In the genomic region with DNA sequence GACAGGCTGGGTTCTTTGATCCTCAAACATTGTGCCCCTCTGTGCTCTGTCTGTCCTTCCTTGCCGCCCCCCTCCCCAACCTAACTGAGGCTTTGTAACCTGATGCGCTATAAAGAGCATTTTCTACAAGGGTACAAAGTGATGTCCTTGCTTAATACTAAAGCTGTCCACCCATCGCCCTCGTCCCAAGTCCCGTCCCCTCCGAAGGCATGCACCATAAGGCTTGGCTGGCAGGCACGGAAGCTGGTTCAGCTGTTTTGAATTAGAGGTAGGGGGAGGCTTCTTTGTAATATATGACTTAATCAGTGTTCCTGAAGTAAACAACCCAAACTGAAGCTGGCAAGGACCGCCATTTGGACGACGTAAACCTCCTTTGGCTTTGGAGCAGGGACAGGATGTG, we compare ENCODE assay signal across 16 mouse cellular contexts.
"Had no signal": no experiment of that assay in that cellular context is flagged by ENCODE, and none has a peak within 500 bp of the region (broad histone marks: within the 10 kb centered on the region; RNA-seq: fewer than 3 reads in every experiment).

No protein-coding gene starts in this region.

- H3K27me3 ChIP-seq: neural tube, embryonic 13.5 days had no signal

- ATAC-seq: liver, embryonic 12.5 days had no signal

- H3K9me3 ChIP-seq: liver, embryonic 12.5 days; midbrain, embryonic 10.5 days; neural tube, embryonic 13.5 days had no signal

- H3K4me3 ChIP-seq: liver, embryonic 12.5 days; midbrain, embryonic 10.5 days; neural tube, embryonic 13.5 days had no signal

- H3K4me1 ChIP-seq: liver, embryonic 12.5 days; midbrain, embryonic 10.5 days had no signal

- DNase-seq: kidney, adult 9 months; kidney, postnatal 36 days; layer of hippocampus, adult 9-11 months; layer of hippocampus, postnatal 36 days; lung, embryonic 14.5 days; lung, postnatal 10 days; lung, postnatal 4 days; midbrain, embryonic 14.5 days; right cerebral cortex, adult 18-20 months; right cerebral cortex, postnatal 25 days; thymus, postnatal 14 days had no signal

- H3K27ac ChIP-seq: kidney, postnatal 0 days; liver, embryonic 12.5 days; midbrain, embryonic 10.5 days; neural tube, embryonic 13.5 days; stomach, postnatal 0 days had no signal

- H3K36me3 ChIP-seq: liver, embryonic 12.5 days; midbrain, embryonic 10.5 days; neural tube, embryonic 13.5 days had no signal

- H3K9ac ChIP-seq: liver, embryonic 12.5 days; lung, embryonic 14.5 days; neural tube, embryonic 13.5 days had no signal

- H3K4me2 ChIP-seq: liver, embryonic 12.5 days; lung, embryonic 14.5 days; neural tube, embryonic 13.5 days had no signal
